Mouse (Mus musculus) midbrain, embryonic 12.5 days (tissue): ENCODE data around the gene Frmd4a. TPM values are rescaled to one million over a fixed set of nuclear protein-coding genes. Genes with fewer than 3 reads are reported as not detected.

ENCODE experiments used
- ATAC-seq: fragments of 200-750 bp; cut with Nextera tagmentation; 2 replicates; pipeline ENCODE4 v1.8.0; 2017; ENCODE audit warnings: low read depth, moderate TSS enrichment, moderate library complexity; ENCODE audit not compliant: low FRiP score
- H3K27ac ChIP-seq: fragments of 300-500 bp; sonication (generic); replicated peaks from 2 replicates; pipeline ENCODE4 v1.5.1; 2016; ENCODE audit warnings: mild to moderate bottlenecking
- H3K27me3 ChIP-seq: fragments of 300-500 bp; sonication (generic); 2 replicates; pipeline ENCODE4 v1.6.1; 2016; ENCODE audit warnings: mild to moderate bottlenecking
- H3K36me3 ChIP-seq: fragments of 300-500 bp; sonication (generic); 2 replicates; pipeline ENCODE4 v1.6.1; 2016
- H3K4me1 ChIP-seq: fragments of 300-500 bp; sonication (generic); 2 replicates; pipeline ENCODE4 v1.6.1; 2016
- H3K4me2 ChIP-seq: fragments of 300-500 bp; sonication (generic); replicated peaks from 2 replicates; pipeline ENCODE4 v1.6.1; 2016; ENCODE audit warnings: mild to moderate bottlenecking, moderate library complexity
- H3K4me3 ChIP-seq: fragments of 300-500 bp; sonication (generic); 2 replicates; pipeline ENCODE4 v1.5.1; 2016; ENCODE audit warnings: mild to moderate bottlenecking
- H3K9ac ChIP-seq: fragments of 300-500 bp; sonication (generic); replicated peaks from 2 replicates; pipeline ENCODE4 v1.6.1; 2016; ENCODE audit warnings: mild to moderate bottlenecking, moderate library complexity
- H3K9me3 ChIP-seq: fragments of 300-500 bp; sonication (generic); 2 replicates; pipeline ENCODE4 v1.6.1; 2016; ENCODE audit warnings: mild to moderate bottlenecking
- WGBS: fragments of 180-500 bp; shearing (Covaris S2); methylation state at CpG from one replicate; pipeline ENCODE4 v1.1.7; 2016; 5-methylcytosine and 5-hydroxymethylcytosine counted together
- polyA plus RNA-seq: library from polyadenylated mRNA; unstranded; fragments of >200 nt; fragmentation: Nextera tagmentation; extraction: Ambion mirVana; gene quantifications from 2 replicates; pipeline ENCODE4 v1.2.1, GENCODE M21; 2016

Frmd4a gene
- polyA plus RNA-seq, 1 experiment from 2014 or later, result 56.3 TPM

GRCm38 (mm10) chr2:4226941-4227558 lies 209.5 kb downstream of the Frmd4a start:
- Histone ChIP-seq H3K27ac (no peak overlapping the region), H3K27me3 (0 out of 2 replicates have a peak, but pooled peaks cover 7% of the 10 kb centered on the region), H3K36me3 (no peaks in the 10 kb centered on the region), H3K4me1 (peaks cover 21% of the 10 kb centered on the region), H3K4me3 (no peak overlapping the region), H3K9me3 (no peaks in the 10 kb centered on the region), H3K4me2 (no peak overlapping the region), H3K9ac (no peak overlapping the region)
- 81% methylated on average over 7 of the region's 7 CpGs for WGBS
- ATAC-seq, result no peak

GRCm38 (mm10) chr2:4227563-4227962 lies 210.0 kb downstream of the Frmd4a start:
- Histone ChIP-seq H3K4me3 (no peak overlapping the region), H3K4me2 (no peak overlapping the region), H3K4me1 (peaks cover 21% of the 10 kb centered on the region), H3K27me3 (0 out of 2 replicates have a peak, but pooled peaks cover 7% of the 10 kb centered on the region), H3K36me3 (no peaks in the 10 kb centered on the region), H3K9me3 (no peaks in the 10 kb centered on the region), H3K9ac (no peak overlapping the region), H3K27ac (no peak overlapping the region)
- no peak for ATAC-seq
- 52% methylated on average over 4 of the region's 4 CpGs for WGBS

GRCm38 (mm10) chr2:4228510-4228909 lies 211.0 kb downstream of the Frmd4a start:
- peak; percentile 50 for ATAC-seq
- Histone ChIP-seq H3K27ac (peak overlapping the region; percentile 27; the same call in 1 of the 2 replicates), H3K9me3 (no peaks in the 10 kb centered on the region), H3K4me1 (peaks cover 27% of the 10 kb centered on the region), H3K4me3 (no peak overlapping the region), H3K36me3 (no peaks in the 10 kb centered on the region), H3K4me2 (no peak overlapping the region), H3K27me3 (0 out of 2 replicates have a peak, but pooled peaks cover 7% of the 10 kb centered on the region), H3K9ac (no peak overlapping the region)
- 23% methylated on average over 3 of the region's 3 CpGs for WGBS

GRCm38 (mm10) chr2:4232335-4232734 lies 214.8 kb downstream of the Frmd4a start:
- no peak overlapping the region for H3K9ac ChIP-seq
- H3K36me3 ChIP-seq, result no peaks in the 10 kb centered on the region
- no peaks in the 10 kb centered on the region for H3K9me3 ChIP-seq
- H3K4me1 ChIP-seq, result peaks cover 27% of the 10 kb centered on the region
- H3K27ac ChIP-seq, result peak overlapping the region; percentile 71
- peak overlapping the region; percentile 44 for H3K4me2 ChIP-seq
- H3K4me3 ChIP-seq, result no peak overlapping the region
- peak; percentile 32; the same call in 1 of the 2 replicates for ATAC-seq
- whole genome bisulfite sequencing, result 41% methylated on average over 3 of the region's 3 CpGs
- 0 out of 2 replicates have a peak, but pooled peaks cover 7% of the 10 kb centered on the region for H3K27me3 ChIP-seq

GRCm38 (mm10) chr2:4232761-4233322 lies 215.3 kb downstream of the Frmd4a start:
- H3K4me1 ChIP-seq, result peaks cover 27% of the 10 kb centered on the region
- peak; percentile 79 for ATAC-seq
- H3K4me2 ChIP-seq, result peak overlapping the region; percentile 44
- 0 out of 2 replicates have a peak overlapping the region, but pooled peaks have one; percentile 5 for H3K4me3 ChIP-seq
- 0 out of 2 replicates have a peak, but pooled peaks cover 3% of the 10 kb centered on the region for H3K27me3 ChIP-seq
- no peaks in the 10 kb centered on the region for H3K9me3 ChIP-seq
- WGBS, result 17% methylated on average over 10 of the region's 10 CpGs
- H3K27ac ChIP-seq, result peak overlapping the region; percentile 71
- 0 out of 2 replicates have a peak overlapping the region, but pooled peaks have one; percentile 31 for H3K9ac ChIP-seq
- H3K36me3 ChIP-seq, result no peaks in the 10 kb centered on the region

GRCm38 (mm10) chr2:4237686-4238085 lies 220.2 kb downstream of the Frmd4a start:
- H3K4me1 ChIP-seq, result peaks cover 7% of the 10 kb centered on the region
- H3K9ac ChIP-seq, result no peak overlapping the region
- no peak for ATAC-seq
- H3K27me3 ChIP-seq, result no peaks in the 10 kb centered on the region
- no peak overlapping the region for H3K4me2 ChIP-seq
- H3K36me3 ChIP-seq, result no peaks in the 10 kb centered on the region
- 91% methylated on average over 5 of the region's 5 CpGs for WGBS
- H3K9me3 ChIP-seq, result no peaks in the 10 kb centered on the region
- no peak overlapping the region for H3K4me3 ChIP-seq
- no peak overlapping the region for H3K27ac ChIP-seq

GRCm38 (mm10) chr2:4249723-4250122 lies 232.2 kb downstream of the Frmd4a start:
- Histone ChIP-seq H3K36me3 (no peaks in the 10 kb centered on the region), H3K9ac (no peak overlapping the region), H3K27ac (no peak overlapping the region), H3K4me3 (no peak overlapping the region), H3K27me3 (no peaks in the 10 kb centered on the region), H3K4me2 (no peak overlapping the region), H3K4me1 (peaks cover 19% of the 10 kb centered on the region), H3K9me3 (no peaks in the 10 kb centered on the region)
- 32% methylated on average over 6 of the region's 6 CpGs for WGBS
- ATAC-seq, result no peak

- WGBS, result 50% methylated on average over 9 of the region's 9 CpGs
- H3K27ac ChIP-seq, result peak overlapping the region; percentile 50
- H3K27me3 ChIP-seq, result peaks cover 7% of the 10 kb centered on the region; the same call in 1 of the 2 replicates
- no peaks in the 10 kb centered on the region for H3K36me3 ChIP-seq
- H3K4me2 ChIP-seq, result no peak overlapping the region
- no peak for ATAC-seq
- no peaks in the 10 kb centered on the region for H3K9me3 ChIP-seq
- no peak overlapping the region for H3K4me3 ChIP-seq
- peaks cover 19% of the 10 kb centered on the region for H3K4me1 ChIP-seq
- no peak overlapping the region for H3K9ac ChIP-seq
These were observed 235.2 kb downstream of the Frmd4a start for GRCm38 (mm10) chr2:4252541-4253291.

GRCm38 (mm10) chr2:4253348-4253747 lies 235.8 kb downstream of the Frmd4a start:
- H3K4me3 ChIP-seq, result no peak overlapping the region
- no peak overlapping the region for H3K4me2 ChIP-seq
- 24% methylated on average over 4 of the region's 4 CpGs for WGBS
- no peaks in the 10 kb centered on the region for H3K36me3 ChIP-seq
- H3K4me1 ChIP-seq, result peaks cover 19% of the 10 kb centered on the region
- H3K27me3 ChIP-seq, result peaks cover 7% of the 10 kb centered on the region; the same call in 1 of the 2 replicates
- peak overlapping the region; percentile 50 for H3K27ac ChIP-seq
- ATAC-seq, result 0 out of 2 replicates have a peak, but pooled peaks have one; percentile 38
- H3K9me3 ChIP-seq, result no peaks in the 10 kb centered on the region
- no peak overlapping the region for H3K9ac ChIP-seq

GRCm38 (mm10) chr2:4254083-4254482 lies 236.6 kb downstream of the Frmd4a start:
- ATAC-seq, result no peak

GRCm38 (mm10) chr2:4256242-4256641 lies 238.7 kb downstream of the Frmd4a start:
- Histone ChIP-seq H3K4me3 (no peak overlapping the region), H3K27ac (no peak overlapping the region), H3K27me3 (peaks cover 7% of the 10 kb centered on the region; the same call in 1 of the 2 replicates), H3K9ac (no peak overlapping the region), H3K36me3 (no peaks in the 10 kb centered on the region), H3K9me3 (no peaks in the 10 kb centered on the region), H3K4me1 (peaks cover 23% of the 10 kb centered on the region), H3K4me2 (no peak overlapping the region)
- ATAC-seq, result no peak
- 79% methylated on average over 2 of the region's 2 CpGs for WGBS

More at GRCm38 (mm10) chr2:4254083-4254482, 236.6 kb downstream of the Frmd4a start:
- WGBS, result 92% methylated on average over 5 of the region's 5 CpGs
- Histone ChIP-seq H3K9ac (no peak overlapping the region), H3K36me3 (no peaks in the 10 kb centered on the region), H3K27ac (no peak overlapping the region), H3K4me2 (no peak overlapping the region), H3K4me1 (peaks cover 19% of the 10 kb centered on the region), H3K9me3 (no peaks in the 10 kb centered on the region), H3K27me3 (peaks cover 7% of the 10 kb centered on the region; the same call in 1 of the 2 replicates), H3K4me3 (no peak overlapping the region)

GRCm38 (mm10) chr2:4257604-4258003 lies 240.1 kb downstream of the Frmd4a start:
- Histone ChIP-seq H3K4me2 (no peak overlapping the region), H3K4me1 (peaks cover 18% of the 10 kb centered on the region), H3K9me3 (no peaks in the 10 kb centered on the region), H3K36me3 (no peaks in the 10 kb centered on the region), H3K27ac (no peak overlapping the region), H3K9ac (no peak overlapping the region), H3K4me3 (no peak overlapping the region), H3K27me3 (peaks cover 7% of the 10 kb centered on the region; the same call in 1 of the 2 replicates)
- no peak for ATAC-seq
- WGBS, result 92% methylated on average over 1 of the region's 1 CpGs
